Mouse (Mus musculus): Measurements from ENCODE around the gene Arl11. TPM values are rescaled to one million over a fixed set of nuclear protein-coding genes. Genes with fewer than 3 reads are reported as not detected.

Gene Arl11
- polyA plus RNA-seq, 2 experiments, result 1.6 to 1.8 TPM

- 13% methylated on average over 19 of the region's 19 CpGs for WGBS (ENCODE audit: insufficient replicate concordance)
- peak overlapping the region; percentile 47 for H3K4me2 ChIP-seq (ENCODE audit: low read depth)
These were observed 20.8 kb upstream of the Arl11 start for GRCm38 (mm10) chr14:61288606-61289286.

GRCm38 (mm10) chr14:61290664-61291063 lies 18.9 kb upstream of the Arl11 start:
- no peak overlapping the region for H3K9ac ChIP-seq (replicated peaks)
- no peaks in the 10 kb centered on the region for H3K9me3 ChIP-seq (ENCODE audit: control insufficient read depth, low read length)
- H3K4me1 ChIP-seq (replicated peaks; ENCODE audit: control insufficient read depth in 2 of 2, insufficient read depth in 2 of 2, low read length in 1 of 2), result peaks cover 2 to 8% of the 10 kb centered on the region in 2 experiments; a peak in 3 of 4 replicates
- no peak overlapping the region for H3K4me3 ChIP-seq (ENCODE audit: insufficient read depth in 1 of 2, low read depth in 2 of 2, low read length in 2 of 2)
- H3K4me2 ChIP-seq (ENCODE audit: low read depth), result no peak overlapping the region
- H3K36me3 ChIP-seq (replicated peaks; ENCODE audit: control insufficient read depth, insufficient read depth, low read depth), result no peaks in the 10 kb centered on the region
- H3K27me3 ChIP-seq (ENCODE audit: control insufficient read depth, insufficient read depth, low read length), result no peaks in the 10 kb centered on the region
- no peak overlapping the region for H3K27ac ChIP-seq
- TF ChIP-seq EP300 (IDR thresholded peaks at IDR 0.05; ENCODE audit: low read depth) (no peak), CTCF (IDR thresholded peaks at IDR 0.05; ENCODE audit: low read depth) (no peak)
- WGBS (ENCODE audit: insufficient replicate concordance), result 46% methylated on average over 3 of the region's 3 CpGs
- no peak for ATAC-seq (ENCODE audit: insufficient read depth)
- no peak for DNase-seq (ENCODE audit: low read depth in 3 of 3, low spot score in 3 of 3)

More at GRCm38 (mm10) chr14:61288606-61289286, 20.8 kb upstream of the Arl11 start:
- Histone ChIP-seq H3K36me3 (replicated peaks; ENCODE audit: control insufficient read depth, insufficient read depth, low read depth) (no peaks in the 10 kb centered on the region), H3K9me3 (ENCODE audit: control insufficient read depth, low read length) (no peaks in the 10 kb centered on the region), H3K27me3 (ENCODE audit: control insufficient read depth, insufficient read depth, low read length) (no peaks in the 10 kb centered on the region), H3K9ac (replicated peaks) (no peak overlapping the region), H3K4me1 (replicated peaks; ENCODE audit: control insufficient read depth in 2 of 2, insufficient read depth in 2 of 2, low read length in 1 of 2) (peaks cover 2 to 8% of the 10 kb centered on the region in 2 experiments; a peak in 3 of 4 replicates), H3K27ac (no peak overlapping the region), H3K4me3 (ENCODE audit: insufficient read depth in 1 of 2, low read depth in 2 of 2, low read length in 2 of 2) (peak overlapping the region in 1 of 2 experiments; percentile 2; a peak in 2 of 4 replicates)
- DNase-seq (ENCODE audit: low read depth in 3 of 3, low spot score in 3 of 3) (no peak), ATAC-seq (ENCODE audit: insufficient read depth) (no peak)
- TF ChIP-seq CTCF (IDR thresholded peaks at IDR 0.05; ENCODE audit: low read depth), result no peak

- Histone ChIP-seq H3K9me3 (ENCODE audit: control insufficient read depth, low read length) (no peaks in the 10 kb centered on the region), H3K4me3 (ENCODE audit: insufficient read depth in 1 of 2, low read depth in 2 of 2, low read length in 2 of 2) (no peak overlapping the region; a peak in 1 of 4 replicates), H3K9ac (replicated peaks) (no peak overlapping the region), H3K27ac (no peak overlapping the region), H3K4me1 (replicated peaks; ENCODE audit: control insufficient read depth in 2 of 2, insufficient read depth in 2 of 2, low read length in 1 of 2) (peaks cover 2% of the 10 kb centered on the region in 2 experiments; a peak in 3 of 4 replicates), H3K27me3 (ENCODE audit: control insufficient read depth, insufficient read depth, low read length) (no peaks in the 10 kb centered on the region), H3K4me2 (ENCODE audit: low read depth) (peak overlapping the region; percentile 40), H3K36me3 (replicated peaks; ENCODE audit: control insufficient read depth, insufficient read depth, low read depth) (no peaks in the 10 kb centered on the region)
- peak; percentile 27 to 41 (median 35) for DNase-seq (ENCODE audit: low read depth in 3 of 3, low spot score in 3 of 3)
- TF ChIP-seq EP300 (IDR thresholded peaks at IDR 0.05; ENCODE audit: low read depth) (no peak), CTCF (IDR thresholded peaks at IDR 0.05; ENCODE audit: low read depth) (peak; percentile 73)
- 39% methylated on average over 16 of the region's 16 CpGs for WGBS (ENCODE audit: insufficient replicate concordance)
- ATAC-seq (ENCODE audit: insufficient read depth), result peak; percentile 35; the same call in 1 of the 2 replicates
These were observed 15.4 kb upstream of the Arl11 start for GRCm38 (mm10) chr14:61293884-61294737.

GRCm38 (mm10) chr14:61294738-61295079 lies 14.8 kb upstream of the Arl11 start:
- Histone ChIP-seq H3K27ac (no peak overlapping the region), H3K9ac (replicated peaks) (no peak overlapping the region), H3K4me1 (replicated peaks; ENCODE audit: control insufficient read depth in 2 of 2, insufficient read depth in 2 of 2, low read length in 1 of 2) (no peaks in the 10 kb centered on the region), H3K36me3 (replicated peaks; ENCODE audit: control insufficient read depth, insufficient read depth, low read depth) (no peaks in the 10 kb centered on the region), H3K27me3 (ENCODE audit: control insufficient read depth, insufficient read depth, low read length) (no peaks in the 10 kb centered on the region), H3K4me2 (ENCODE audit: low read depth) (peak overlapping the region; percentile 40), H3K9me3 (ENCODE audit: control insufficient read depth, low read length) (no peaks in the 10 kb centered on the region), H3K4me3 (ENCODE audit: insufficient read depth in 1 of 2, low read depth in 2 of 2, low read length in 2 of 2) (no peak overlapping the region; a peak in 1 of 4 replicates)
- TF ChIP-seq CTCF (IDR thresholded peaks at IDR 0.05; ENCODE audit: low read depth) (peak; percentile 1; the same call in 1 of the 2 replicates), EP300 (IDR thresholded peaks at IDR 0.05; ENCODE audit: low read depth) (no peak)
- DNase-seq (ENCODE audit: low read depth in 3 of 3, low spot score in 3 of 3) (peak; percentile 22 to 33 (median 31)), ATAC-seq (ENCODE audit: insufficient read depth) (no peak)
- 14% methylated on average over 6 of the region's 6 CpGs for WGBS (ENCODE audit: insufficient replicate concordance)

- no peaks in the 10 kb centered on the region for H3K4me1 ChIP-seq (replicated peaks; ENCODE audit: control insufficient read depth in 2 of 2, insufficient read depth in 2 of 2, low read length in 1 of 2)
- H3K4me3 ChIP-seq (ENCODE audit: insufficient read depth in 1 of 2, low read depth in 2 of 2, low read length in 2 of 2), result no peak overlapping the region
- WGBS (ENCODE audit: insufficient replicate concordance), result 78% methylated on average over 6 of the region's 6 CpGs
- no peak for TF ChIP-seq CTCF (IDR thresholded peaks at IDR 0.05; ENCODE audit: low read depth)
- H3K4me2 ChIP-seq (ENCODE audit: low read depth), result no peak overlapping the region
- DNase-seq (ENCODE audit: low read depth in 3 of 3, low spot score in 3 of 3), result no peak
- H3K27me3 ChIP-seq (ENCODE audit: control insufficient read depth, insufficient read depth, low read length), result no peaks in the 10 kb centered on the region
- no peak for ATAC-seq (ENCODE audit: insufficient read depth)
- no peaks in the 10 kb centered on the region for H3K36me3 ChIP-seq (replicated peaks; ENCODE audit: control insufficient read depth, insufficient read depth, low read depth)
- H3K9me3 ChIP-seq (ENCODE audit: control insufficient read depth, low read length), result no peaks in the 10 kb centered on the region
- H3K9ac ChIP-seq (replicated peaks), result no peak overlapping the region
- H3K27ac ChIP-seq, result no peak overlapping the region
These were observed 9.7 kb upstream of the Arl11 start for GRCm38 (mm10) chr14:61299810-61300209.

Measured in liver, embryonic 14.5 days (tissue).